8 mouse cellular contexts compared by ENCODE assay signal in the genomic region with DNA sequence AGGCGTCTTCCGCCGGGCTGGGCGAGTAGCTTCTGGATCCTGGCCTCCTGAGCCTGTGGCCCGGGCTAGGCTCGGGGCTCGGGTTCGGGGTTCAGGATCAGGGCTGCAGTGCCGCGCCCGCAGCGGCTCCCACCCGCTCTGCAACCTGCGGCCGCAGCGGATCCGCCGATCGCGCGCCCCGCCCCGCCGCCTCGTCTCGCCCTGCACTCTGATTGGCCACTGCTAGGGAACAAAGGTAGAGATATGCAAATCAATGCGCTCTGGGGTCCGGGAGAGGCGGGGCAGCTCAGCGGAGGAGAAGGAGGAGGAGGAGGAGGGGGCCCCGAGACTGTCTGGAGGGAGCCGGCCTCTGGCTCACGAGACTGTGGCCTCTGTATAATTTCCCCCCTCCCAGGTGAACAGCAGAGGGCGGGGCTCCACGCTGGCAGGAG. TPM values are rescaled to one million over a fixed set of nuclear protein-coding genes. Genes with fewer than 3 reads are reported as not detected.
A peak's percentile ranks its signal among the peaks of the same experiment; 100 is the strongest.
DNase-seq lines count a peak whose midpoint lies in the region; ATAC-seq and TF ChIP-seq lines count a peak whose summit lies in the region.

Gene Tspan13, minus strand, starts transcription at position 153 of the 431 bp plus-strand sequence.

- peak within 1 kb of the TSS; percentile 96 for H3K4me2 ChIP-seq in lung, embryonic 14.5 days

- H3K79me2 ChIP-seq in MEL (ENCODE audit: control insufficient read depth, insufficient read depth, low read length, poor library complexity), result peaks cover 1% of the 10 kb centered on the region; the same call in 1 of the 2 replicates

- H3K9me3 ChIP-seq in MEL (replicated peaks; ENCODE audit: insufficient read depth, low read length), result no peaks in the 10 kb centered on the region
- H3K9me3 ChIP-seq in lung, embryonic 14.5 days (ENCODE audit: low read depth, low read length), result no peaks in the 10 kb centered on the region

- peaks cover 0 to 11% of the 10 kb centered on the region in 2 experiments; a peak in 2 of 4 replicates for H3K36me3 ChIP-seq in MEL (ENCODE audit: control insufficient read depth in 1 of 2, insufficient read depth in 2 of 2, low read length in 2 of 2)
- no peaks in the 10 kb centered on the region for H3K36me3 ChIP-seq in lung, embryonic 14.5 days (ENCODE audit: insufficient read depth)

- no peak for TF ChIP-seq RAD21 in MEL (IDR thresholded peaks at IDR 0.05; ENCODE audit: low read depth, low read length)

- DNase-seq in MEL (ENCODE audit: low read depth, low spot score), result peak; percentile 95
- peak; percentile 92 for DNase-seq in cerebellum, adult 8-10 months
- DNase-seq in layer of hippocampus, adult 8-10 months (ENCODE audit: low spot score in 2 of 2), result peak; percentile 87 to 88
- peak; percentile 91 for DNase-seq in lung, embryonic 14.5 days
- DNase-seq in thymus, adult 18-20 months, result peak; percentile 94 to 97

- H3K9ac ChIP-seq in MEL (ENCODE audit: control insufficient read depth, low read depth, low read length, poor library complexity, severe bottlenecking), result peak within 1 kb of the TSS; percentile 80
- H3K9ac ChIP-seq in lung, embryonic 14.5 days, result peak within 1 kb of the TSS; percentile 82

- TF ChIP-seq EP300 in MEL (IDR thresholded peaks at IDR 0.05; ENCODE audit: low read depth in 1 of 2, low read length in 2 of 2), result no peak

- peak within 1 kb of the TSS; percentile 91 to 100 for H3K4me3 ChIP-seq in MEL (ENCODE audit: control insufficient read depth in 1 of 2, insufficient read depth in 1 of 2, low read depth in 2 of 2, low read length in 2 of 2)
- peak within 1 kb of the TSS; percentile 81 for H3K4me3 ChIP-seq in lung, embryonic 14.5 days (ENCODE audit: low read depth, low read length)

- WGBS in lung, embryonic 14.5 days, result 2% methylated on average over 35 of the region's 35 CpGs

- peak; percentile 76 to 81 for TF ChIP-seq POLR2A in MEL (IDR thresholded peaks at IDR 0.05; ENCODE audit: control insufficient read depth in 1 of 2, insufficient read depth in 1 of 2, low read depth in 1 of 2, low read length in 2 of 2, poor library complexity in 1 of 2)

- no peaks in the 10 kb centered on the region for H3K27me3 ChIP-seq in MEL (ENCODE audit: control insufficient read depth in 1 of 2, insufficient read depth in 2 of 2, low read length in 2 of 2)
- H3K27me3 ChIP-seq in lung, embryonic 14.5 days (ENCODE audit: insufficient read depth, low read length), result no peaks in the 10 kb centered on the region

- TF ChIP-seq CTCF in MEL (IDR thresholded peaks at IDR 0.05 in 2 of 3, conservative IDR thresholded peaks at IDR 0.05 in 1 of 3; ENCODE audit: control insufficient read depth in 1 of 3, insufficient read depth in 1 of 3, low read depth in 2 of 3, low read length in 3 of 3, poor library complexity in 1 of 3, severe bottlenecking in 1 of 3), result no peak
- no peak for TF ChIP-seq CTCF in lung, embryonic 14.5 days (IDR thresholded peaks at IDR 0.05; ENCODE audit: low read depth)

- H3K4me1 ChIP-seq in MEL (ENCODE audit: control insufficient read depth in 1 of 2, insufficient read depth in 2 of 2, low read length in 2 of 2), result peaks cover 8 to 13% of the 10 kb centered on the region in 2 experiments
- H3K4me1 ChIP-seq in lung, embryonic 14.5 days (ENCODE audit: insufficient read depth), result no peaks in the 10 kb centered on the region

- peak; percentile 91 for ATAC-seq in frontal cortex, adult (ENCODE audit: low TSS enrichment)
- peak; percentile 77 to 81 for ATAC-seq in hematopoietic stem cell, adult 5-6 weeks (replicated peaks in 1 of 2; ENCODE audit: insufficient read depth in 1 of 2, low FRiP score in 2 of 2, low TSS enrichment in 1 of 2, low read depth in 1 of 2, poor library complexity in 2 of 2, severe bottlenecking in 2 of 2)
- peak; percentile 99 for ATAC-seq in lung, embryonic 14.5 days (ENCODE audit: insufficient read depth)
- ATAC-seq in neutrophil, adult 5-6 weeks (ENCODE audit: extremely low read depth, insufficient number of reproducible peaks, low FRiP score, poor library complexity, severe bottlenecking), result peak; percentile 84

- peak within 1 kb of the TSS; percentile 6; the same call in 1 of the 2 replicates for H3K27ac ChIP-seq in MEL (ENCODE audit: control insufficient read depth, low read depth, low read length)
- H3K27ac ChIP-seq in lung, embryonic 14.5 days (ENCODE audit: low read depth), result peak within 1 kb of the TSS; percentile 67; the same call in 1 of the 2 replicates

TF ChIP-seq in MEL, 35 proteins besides CTCF, POLR2A, EP300 and RAD21:
- TF ChIP-seq USF1 (IDR thresholded peaks at IDR 0.05; ENCODE audit: low read depth, low read length), result no peak
- TF ChIP-seq HCFC1 (IDR thresholded peaks at IDR 0.05; ENCODE audit: low read depth, low read length), result 0 out of 2 replicates have a peak, but pooled peaks have one; percentile 15
- TF ChIP-seq POLR2AphosphoS2 (IDR thresholded peaks at IDR 0.05; ENCODE audit: low read length), result peak; percentile 52; the same call in 1 of the 2 replicates
- peak; percentile 83 for TF ChIP-seq MAZ (IDR thresholded peaks at IDR 0.05; ENCODE audit: low read depth, low read length)
- TF ChIP-seq MYC (IDR thresholded peaks at IDR 0.05; ENCODE audit: low read depth, low read length), result no peak
- no peak for TF ChIP-seq CHD1 (IDR thresholded peaks at IDR 0.05; ENCODE audit: low read depth, low read length)
- TF ChIP-seq ELF1 (IDR thresholded peaks at IDR 0.05; ENCODE audit: low read depth, low read length), result peak; percentile 27; the same call in 1 of the 2 replicates
- TF ChIP-seq BHLHE40 (IDR thresholded peaks at IDR 0.05; ENCODE audit: borderline replicate concordance, low read depth, low read length), result peak; percentile 85
- peak; percentile 76 for TF ChIP-seq NELFE (IDR thresholded peaks at IDR 0.05; ENCODE audit: low read depth, low read length)
- peak; percentile 29 for TF ChIP-seq MXI1 (IDR thresholded peaks at IDR 0.05; ENCODE audit: low read depth, low read length)
- no peak for TF ChIP-seq MYB (IDR thresholded peaks at IDR 0.05; ENCODE audit: low read depth, low read length)
- no peak for TF ChIP-seq KAT2A (conservative IDR thresholded peaks at IDR 0.05; ENCODE audit: low read depth, low read length)
- TF ChIP-seq MAX (IDR thresholded peaks at IDR 0.05; ENCODE audit: low read length), result no peak; the same call in 1 of the 2 replicates
- peak; percentile 79 for TF ChIP-seq ZMIZ1 (IDR thresholded peaks at IDR 0.05; ENCODE audit: low read depth, low read length)
- peak; percentile 38; the same call in 1 of the 2 replicates for TF ChIP-seq SIN3A (IDR thresholded peaks at IDR 0.05; ENCODE audit: low read length)
- TF ChIP-seq E2F4 (IDR thresholded peaks at IDR 0.05; ENCODE audit: borderline replicate concordance, low read depth, low read length), result no peak
- 0 out of 2 replicates have a peak, but pooled peaks have one; percentile 36 for TF ChIP-seq TBP (IDR thresholded peaks at IDR 0.05; ENCODE audit: low read depth, low read length)
- no peak for TF ChIP-seq JUND (IDR thresholded peaks at IDR 0.05; ENCODE audit: low read depth, low read length)
- peak; percentile 68; the same call in 1 of the 2 replicates for TF ChIP-seq GATA1 (IDR thresholded peaks at IDR 0.05; ENCODE audit: low read depth, low read length)
- TF ChIP-seq USF2 (IDR thresholded peaks at IDR 0.05; ENCODE audit: borderline replicate concordance in 1 of 2, insufficient read depth in 1 of 2, low read depth in 1 of 2, low read length in 2 of 2), result no peak
- TF ChIP-seq ETS1 (IDR thresholded peaks at IDR 0.05; ENCODE audit: low read depth, low read length), result peak; percentile 31; the same call in 1 of the 2 replicates
- TF ChIP-seq MEF2A (IDR thresholded peaks at IDR 0.05; ENCODE audit: extremely low read depth, insufficient replicate concordance, low read depth, low read length, poor library complexity, severe bottlenecking), result no peak
- no peak for TF ChIP-seq TAL1 (IDR thresholded peaks at IDR 0.05; ENCODE audit: low read length)
- peak; percentile 65 for TF ChIP-seq TCF12 (IDR thresholded peaks at IDR 0.05; ENCODE audit: low read depth, low read length)
- TF ChIP-seq NRF1 (IDR thresholded peaks at IDR 0.05; ENCODE audit: insufficient read depth, low read depth, low read length, poor library complexity, severe bottlenecking), result no peak
- TF ChIP-seq UBTF (IDR thresholded peaks at IDR 0.05; ENCODE audit: borderline replicate concordance, insufficient read depth, low read depth, low read length), result no peak

RNA-seq across cellular contexts. Expression of gene Tspan13, which starts in this region (rescaled TPM):
- 23.0 and 23.7 TPM in 2 replicates for total RNA-seq in MEL (2012; rRNA removed)
- polyA plus RNA-seq in MEL (2012; ENCODE audit: insufficient read depth in 1 of 2, insufficient read length in 2 of 2, low read depth in 1 of 2, low replicate concordance in 2 of 2, missing spikeins in 1 of 2), result 10 to 100 TPM in 1 of 2 experiments, not detected in 1; 37.5 TPM
- total RNA-seq in hematopoietic stem cell, adult 5-6 weeks (2017), result 143 and 194 TPM in 2 replicates
- 100 to 1,000 TPM; 238 to 276 (median 249) TPM for total RNA-seq in layer of hippocampus, adult 8-10 months (2022)
- 108 and 117 TPM in 2 replicates for polyA plus RNA-seq in lung, embryonic 14.5 days (2014; fragmentation: Nextera tagmentation; extraction: Ambion mirVana)
- 228 and 237 TPM in 2 replicates for total RNA-seq in neutrophil, adult 5-6 weeks (2017)

Comparison
In these comparisons a context has a peak if more than half of its experiments do, and no peak if none do; other contexts are left out.
1. Peak in every context shown above with its lines: DNase-seq, ATAC-seq, H3K4me3 ChIP-seq and H3K27ac ChIP-seq.